Mouse (Mus musculus): ENCODE measurements around the gene Nubpl. TPM values are rescaled to one million over a fixed set of nuclear protein-coding genes. Genes with fewer than 3 reads are reported as not detected.
A peak's percentile ranks its signal among the peaks of the same experiment; 100 is the strongest.
"Not testable (repeated sequence)": the region's sequence is repeated elsewhere in the genome, so short reads cannot be mapped to it uniquely, and the experiment has no call there.

The Nubpl gene
- polyA plus RNA-seq (2014; fragmentation: Nextera tagmentation; extraction: Ambion mirVana), result 18.9 and 19.2 TPM in 2 replicates

DNA sequence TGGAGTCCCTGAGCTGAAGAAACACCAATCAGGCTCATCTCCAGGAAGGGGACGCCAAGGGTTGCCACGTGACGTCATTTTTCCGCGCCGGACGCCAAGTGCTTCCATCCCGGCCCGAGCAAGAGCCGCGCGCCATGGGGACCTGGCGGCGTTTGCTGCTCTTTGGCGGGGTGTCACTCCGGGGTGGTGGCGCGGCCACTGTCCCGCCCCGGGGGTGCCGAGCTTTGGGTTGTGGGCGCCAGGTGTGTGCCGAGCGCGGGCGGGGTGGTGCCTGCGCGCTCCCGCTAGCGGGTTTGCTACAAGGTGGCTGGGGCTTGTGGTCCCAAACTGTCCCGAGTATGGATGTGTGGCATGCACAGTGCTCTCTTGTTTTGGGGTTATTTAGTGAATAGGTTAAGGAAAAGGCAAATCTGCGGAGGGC lies at the start of gene Nubpl:
Gene Nubpl, plus strand, starts transcription at position 88 of the 421 bp plus-strand sequence.
- no peaks in the 10 kb centered on the region for H3K36me3 ChIP-seq (ENCODE audit: control insufficient read depth, insufficient read depth, low read length)
- H3K4me1 ChIP-seq (ENCODE audit: control insufficient read depth, insufficient read depth, low read length), result peaks cover 5% of the 10 kb centered on the region; the same call in 1 of the 2 replicates
- under 1% methylated on average over 32 of the region's 32 CpGs for WGBS
- H3K9ac ChIP-seq (ENCODE audit: low read depth, low read length), result peak within 1 kb of the TSS; percentile 80
- no peaks in the 10 kb centered on the region for H3K27me3 ChIP-seq (ENCODE audit: control insufficient read depth, insufficient read depth, low read length)
- H3K27ac ChIP-seq (ENCODE audit: low read depth, low read length), result no peak within 1 kb of the TSS
- ATAC-seq (ENCODE audit: low FRiP score, low TSS enrichment), result peak; percentile 99
- peak within 1 kb of the TSS; percentile 78 for H3K4me3 ChIP-seq (ENCODE audit: low read length)
- peak within 1 kb of the TSS; percentile 48 for H3K4me2 ChIP-seq (replicated peaks; ENCODE audit: low read depth, low read length)
- no peaks in the 10 kb centered on the region for H3K9me3 ChIP-seq (ENCODE audit: control insufficient read depth, low read length)

DNA sequence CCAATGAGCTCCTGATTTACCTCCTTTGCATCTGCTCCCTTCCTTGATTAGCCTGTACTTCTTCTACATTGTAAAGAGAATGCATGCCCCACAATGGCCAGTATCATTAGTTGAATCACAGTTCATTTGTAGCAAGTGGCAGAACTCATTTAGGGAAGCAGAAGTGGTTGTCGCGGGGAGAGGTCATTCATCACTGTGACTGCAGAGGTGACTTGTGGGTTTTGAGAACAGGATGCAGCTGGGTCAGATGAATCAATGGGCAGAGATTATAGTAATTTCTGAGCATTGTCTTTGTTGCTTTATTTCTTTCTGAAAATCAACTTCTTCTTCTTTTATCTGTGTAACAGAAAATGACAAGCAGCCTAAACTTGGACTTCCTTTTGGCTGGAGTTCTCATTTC lies 48.2 kb upstream of the Nubpl start:
- H3K9me3 ChIP-seq (ENCODE audit: control insufficient read depth, low read length), result no peaks in the 10 kb centered on the region
- no peak overlapping the region for H3K27ac ChIP-seq (ENCODE audit: low read depth, low read length)
- H3K36me3 ChIP-seq (ENCODE audit: control insufficient read depth, insufficient read depth, low read length), result no peaks in the 10 kb centered on the region
- H3K4me3 ChIP-seq (ENCODE audit: low read length), result no peak overlapping the region
- no peaks in the 10 kb centered on the region for H3K4me1 ChIP-seq (ENCODE audit: control insufficient read depth, insufficient read depth, low read length)
- ATAC-seq (ENCODE audit: low FRiP score, low TSS enrichment), result no peak
- WGBS, result 63% methylated on average over 2 of the region's 2 CpGs
- no peak overlapping the region for H3K4me2 ChIP-seq (replicated peaks; ENCODE audit: low read depth, low read length)
- H3K9ac ChIP-seq (ENCODE audit: low read depth, low read length), result no peak overlapping the region
- no peaks in the 10 kb centered on the region for H3K27me3 ChIP-seq (ENCODE audit: control insufficient read depth, insufficient read depth, low read length)

DNA sequence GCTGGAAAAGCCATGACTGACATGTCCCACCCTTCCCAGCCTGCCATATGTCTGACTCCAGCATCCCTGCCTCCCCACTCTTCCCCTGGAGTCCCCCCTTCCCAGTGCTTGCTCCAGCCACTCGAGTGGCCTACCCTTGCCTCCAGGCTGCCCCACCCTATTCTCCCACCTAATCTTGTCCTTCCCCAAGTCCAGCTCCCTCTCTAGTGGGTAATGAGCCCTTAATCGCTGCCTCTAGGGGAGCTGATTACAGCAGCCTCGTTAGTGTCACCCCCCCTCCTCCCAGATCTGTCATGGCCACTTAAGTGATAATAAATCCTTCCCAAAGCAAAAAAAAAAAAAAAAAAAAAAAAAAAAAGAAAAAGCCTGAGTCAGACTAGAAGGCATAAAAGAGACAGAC lies 18.2 kb upstream of the Nubpl start:
- not testable (repeated sequence) for H3K36me3 ChIP-seq (ENCODE audit: control insufficient read depth, insufficient read depth, low read length); H3K9me3 ChIP-seq (ENCODE audit: control insufficient read depth, low read length); H3K4me1 ChIP-seq (ENCODE audit: control insufficient read depth, insufficient read depth, low read length); H3K4me3 ChIP-seq (ENCODE audit: low read length); H3K27me3 ChIP-seq (ENCODE audit: control insufficient read depth, insufficient read depth, low read length); H3K9ac ChIP-seq (ENCODE audit: low read depth, low read length); H3K27ac ChIP-seq (ENCODE audit: low read depth, low read length); H3K4me2 ChIP-seq (replicated peaks; ENCODE audit: low read depth, low read length)
- ATAC-seq (ENCODE audit: low FRiP score, low TSS enrichment), result peak; percentile 46; the same call in 1 of the 2 replicates
- no CpG with 5 or more reads among the region's 3 CpGs for WGBS

GRCm38 (mm10) chr12:52097049-52097649 lies 388 bp upstream of the Nubpl start:
- no peaks in the 10 kb centered on the region for H3K9me3 ChIP-seq (ENCODE audit: control insufficient read depth, low read length)
- peaks cover 5% of the 10 kb centered on the region; the same call in 1 of the 2 replicates for H3K4me1 ChIP-seq (ENCODE audit: control insufficient read depth, insufficient read depth, low read length)
- WGBS, result 73% methylated on average over 13 of the region's 13 CpGs
- H3K9ac ChIP-seq (ENCODE audit: low read depth, low read length), result peak overlapping the region; percentile 80; the same call in 1 of the 2 replicates
- no peaks in the 10 kb centered on the region for H3K36me3 ChIP-seq (ENCODE audit: control insufficient read depth, insufficient read depth, low read length)
- H3K4me2 ChIP-seq (replicated peaks; ENCODE audit: low read depth, low read length), result peak overlapping the region; percentile 48
- H3K27me3 ChIP-seq (ENCODE audit: control insufficient read depth, insufficient read depth, low read length), result no peaks in the 10 kb centered on the region
- ATAC-seq (ENCODE audit: low FRiP score, low TSS enrichment), result peak; percentile 68; the same call in 1 of the 2 replicates
- H3K27ac ChIP-seq (ENCODE audit: low read depth, low read length), result no peak overlapping the region
- H3K4me3 ChIP-seq (ENCODE audit: low read length), result peak overlapping the region; percentile 78

DNA sequence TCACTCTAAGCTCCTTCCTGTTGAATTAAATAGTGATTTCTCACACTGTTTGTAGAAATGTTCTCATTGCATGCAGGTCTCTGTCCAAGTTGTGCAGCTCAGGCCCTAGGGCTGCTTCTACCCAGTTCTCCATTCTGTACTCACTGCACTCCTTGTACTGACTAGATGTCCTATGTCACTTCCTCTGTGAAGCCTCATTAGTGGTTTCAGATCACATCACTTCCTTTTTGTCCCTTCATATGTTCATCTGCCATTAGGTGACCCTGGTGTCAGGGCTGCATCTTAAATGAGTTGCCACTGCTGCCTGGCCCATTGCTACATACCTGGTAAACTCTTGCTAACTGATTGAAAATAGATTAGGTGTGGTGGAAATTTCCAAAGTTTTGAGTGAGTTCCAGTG lies 22.7 kb downstream of the Nubpl start:
- Histone ChIP-seq H3K9ac (ENCODE audit: low read depth, low read length) (no peak overlapping the region), H3K4me2 (replicated peaks; ENCODE audit: low read depth, low read length) (no peak overlapping the region), H3K36me3 (ENCODE audit: control insufficient read depth, insufficient read depth, low read length) (no peaks in the 10 kb centered on the region), H3K4me1 (ENCODE audit: control insufficient read depth, insufficient read depth, low read length) (no peaks in the 10 kb centered on the region), H3K27me3 (ENCODE audit: control insufficient read depth, insufficient read depth, low read length) (no peaks in the 10 kb centered on the region), H3K27ac (ENCODE audit: low read depth, low read length) (no peak overlapping the region), H3K9me3 (ENCODE audit: control insufficient read depth, low read length) (no peaks in the 10 kb centered on the region), H3K4me3 (ENCODE audit: low read length) (no peak overlapping the region)
- no peak for ATAC-seq (ENCODE audit: low FRiP score, low TSS enrichment)

DNA sequence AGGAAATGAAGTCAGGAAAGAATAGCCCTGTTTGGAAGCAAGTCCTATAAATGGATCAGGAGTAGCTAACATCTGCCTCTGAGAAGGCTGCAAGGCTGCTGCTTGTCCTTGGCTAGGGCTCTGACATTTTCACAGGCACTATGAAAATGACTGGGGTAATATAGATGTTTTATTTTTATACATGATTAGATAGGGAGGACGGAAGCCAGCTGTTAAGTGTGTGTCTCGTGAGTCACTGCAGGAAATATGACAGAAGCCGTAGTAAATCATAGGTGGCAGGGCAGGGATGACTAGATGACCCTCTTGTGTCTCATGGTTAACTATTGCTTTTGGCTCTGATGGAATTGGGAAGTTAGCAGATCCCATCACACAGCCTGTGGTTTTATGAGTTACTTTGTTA lies 28.9 kb downstream of the Nubpl start:
- H3K9ac ChIP-seq (ENCODE audit: low read depth, low read length), result no peak overlapping the region
- no peaks in the 10 kb centered on the region; the same call in 1 of the 2 replicates for H3K4me1 ChIP-seq (ENCODE audit: control insufficient read depth, insufficient read depth, low read length)
- 48% methylated on average over 3 of the region's 3 CpGs for WGBS
- peak; percentile 87 for ATAC-seq (ENCODE audit: low FRiP score, low TSS enrichment)
- H3K4me2 ChIP-seq (replicated peaks; ENCODE audit: low read depth, low read length), result no peak overlapping the region
- H3K27ac ChIP-seq (ENCODE audit: low read depth, low read length), result no peak overlapping the region; the same call in 1 of the 2 replicates
- H3K4me3 ChIP-seq (ENCODE audit: low read length), result no peak overlapping the region
- no peaks in the 10 kb centered on the region for H3K36me3 ChIP-seq (ENCODE audit: control insufficient read depth, insufficient read depth, low read length)
- H3K9me3 ChIP-seq (ENCODE audit: control insufficient read depth, low read length), result no peaks in the 10 kb centered on the region
- no peaks in the 10 kb centered on the region for H3K27me3 ChIP-seq (ENCODE audit: control insufficient read depth, insufficient read depth, low read length)

- Histone ChIP-seq H3K9ac (ENCODE audit: low read depth, low read length) (no peak overlapping the region), H3K4me1 (ENCODE audit: control insufficient read depth, insufficient read depth, low read length) (peaks cover 2% of the 10 kb centered on the region; the same call in 1 of the 2 replicates), H3K36me3 (ENCODE audit: control insufficient read depth, insufficient read depth, low read length) (no peaks in the 10 kb centered on the region), H3K27me3 (ENCODE audit: control insufficient read depth, insufficient read depth, low read length) (no peaks in the 10 kb centered on the region), H3K4me2 (replicated peaks; ENCODE audit: low read depth, low read length) (no peak overlapping the region), H3K4me3 (ENCODE audit: low read length) (no peak overlapping the region), H3K27ac (ENCODE audit: low read depth, low read length) (no peak overlapping the region), H3K9me3 (ENCODE audit: control insufficient read depth, low read length) (no peaks in the 10 kb centered on the region)
- 95% methylated on average over 3 of the region's 3 CpGs for WGBS
- ATAC-seq (ENCODE audit: low FRiP score, low TSS enrichment), result no peak
These were observed 31.5 kb downstream of the Nubpl start for GRCm38 (mm10) chr12:52129072-52129471.

DNA sequence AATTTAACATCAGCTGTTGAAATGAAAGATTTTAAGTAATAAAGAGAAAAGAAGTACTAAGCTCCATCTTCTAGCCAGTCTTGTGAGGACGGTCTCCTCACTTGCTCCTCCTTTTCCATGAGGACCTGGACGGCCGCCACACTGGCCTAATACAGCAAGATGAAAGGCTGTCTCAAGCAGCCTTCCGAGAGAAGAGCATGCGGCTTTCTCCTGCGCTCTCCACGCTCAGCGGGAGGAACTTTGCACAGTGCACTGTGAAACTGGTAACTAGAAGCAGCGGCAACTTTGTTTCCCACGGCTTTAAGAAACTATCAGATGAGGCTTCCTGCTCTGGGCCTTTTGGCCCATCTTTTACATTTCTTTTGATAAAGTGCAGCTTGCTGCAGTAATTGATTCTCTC lies 34.7 kb downstream of the Nubpl start:
- Histone ChIP-seq H3K9me3 (ENCODE audit: control insufficient read depth, low read length) (no peaks in the 10 kb centered on the region), H3K4me1 (ENCODE audit: control insufficient read depth, insufficient read depth, low read length) (0 out of 2 replicates have a peak, but pooled peaks cover 2% of the 10 kb centered on the region), H3K4me2 (replicated peaks; ENCODE audit: low read depth, low read length) (no peak overlapping the region), H3K4me3 (ENCODE audit: low read length) (no peak overlapping the region), H3K36me3 (ENCODE audit: control insufficient read depth, insufficient read depth, low read length) (no peaks in the 10 kb centered on the region), H3K9ac (ENCODE audit: low read depth, low read length) (no peak overlapping the region), H3K27ac (ENCODE audit: low read depth, low read length) (no peak overlapping the region), H3K27me3 (ENCODE audit: control insufficient read depth, insufficient read depth, low read length) (no peaks in the 10 kb centered on the region)
- WGBS, result 7% methylated on average over 10 of the region's 10 CpGs
- 0 out of 2 replicates have a peak, but pooled peaks have one; percentile 39 for ATAC-seq (ENCODE audit: low FRiP score, low TSS enrichment)

GRCm38 (mm10) chr12:52138296-52138695 lies 40.8 kb downstream of the Nubpl start:
- H3K27ac ChIP-seq (ENCODE audit: low read depth, low read length), result no peak overlapping the region
- no peaks in the 10 kb centered on the region for H3K27me3 ChIP-seq (ENCODE audit: control insufficient read depth, insufficient read depth, low read length)
- no peak overlapping the region for H3K9ac ChIP-seq (ENCODE audit: low read depth, low read length)
- no peaks in the 10 kb centered on the region for H3K9me3 ChIP-seq (ENCODE audit: control insufficient read depth, low read length)
- H3K4me3 ChIP-seq (ENCODE audit: low read length), result no peak overlapping the region
- WGBS, result 72% methylated on average over 4 of the region's 4 CpGs
- no peak for ATAC-seq (ENCODE audit: low FRiP score, low TSS enrichment)
- H3K4me2 ChIP-seq (replicated peaks; ENCODE audit: low read depth, low read length), result no peak overlapping the region
- no peaks in the 10 kb centered on the region for H3K36me3 ChIP-seq (ENCODE audit: control insufficient read depth, insufficient read depth, low read length)
- no peaks in the 10 kb centered on the region for H3K4me1 ChIP-seq (ENCODE audit: control insufficient read depth, insufficient read depth, low read length)
